Mouse (Mus musculus): ENCODE data around the gene Suclg2. TPM values are rescaled to one million over a fixed set of nuclear protein-coding genes. Genes with fewer than 3 reads are reported as not detected.

The Suclg2 gene
- 37.1 TPM for total RNA-seq (2023)

GRCm38 (mm10) chr6:95718031-95718968 is at the start of gene Suclg2:
Suclg2 (minus strand) TSS chr6:95718800.

Data from CD8-positive naive resting alpha-beta T cell, adult 57 days (primary cell).